Mouse (Mus musculus) limb, embryonic 13.5 days (tissue): Measurements from ENCODE around the gene Eapp. TPM values are rescaled to one million over a fixed set of nuclear protein-coding genes. Genes with fewer than 3 reads are reported as not detected.

Experiments used
- ATAC-seq: fragments of 200-750 bp; cut with Nextera tagmentation; 2 replicates; pipeline ENCODE4 v1.8.0; 2017; ENCODE audit warnings: low read depth, moderate number of reproducible peaks, moderate TSS enrichment; ENCODE audit not compliant: low FRiP score
- H3K27ac ChIP-seq: fragments of 300-500 bp; sonication (generic); 2 replicates; pipeline ENCODE4 v1.5.1; 2015; ENCODE audit warnings: inconsistent platforms, mild to moderate bottlenecking, moderate library complexity
- H3K27me3 ChIP-seq: fragments of 300-500 bp; sonication (generic); 2 replicates; pipeline ENCODE4 v1.6.1; 2015; ENCODE audit warnings: mild to moderate bottlenecking, inconsistent platforms
- H3K36me3 ChIP-seq: fragments of 300-500 bp; sonication (generic); 2 replicates; pipeline ENCODE4 v1.6.1; 2015; ENCODE audit warnings: inconsistent platforms, mild to moderate bottlenecking, moderate library complexity
- H3K4me1 ChIP-seq: fragments of 300-500 bp; sonication (generic); 2 replicates; pipeline ENCODE4 v1.6.1; 2015; ENCODE audit warnings: inconsistent platforms
- H3K4me2 ChIP-seq: fragments of 300-500 bp; sonication (generic); replicated peaks from 2 replicates; pipeline ENCODE4 v1.6.1; 2015; ENCODE audit warnings: inconsistent platforms, mild to moderate bottlenecking, moderate library complexity
- H3K4me3 ChIP-seq: fragments of 300-500 bp; sonication (generic); 2 replicates; pipeline ENCODE4 v1.5.1; 2015; ENCODE audit warnings: moderate library complexity, mild to moderate bottlenecking, inconsistent platforms
- H3K9ac ChIP-seq: fragments of 300-500 bp; sonication (generic); 2 replicates; pipeline ENCODE4 v1.6.1; 2015; ENCODE audit warnings: mild to moderate bottlenecking, inconsistent platforms
- H3K9me3 ChIP-seq: fragments of 300-500 bp; sonication (generic); 2 replicates; pipeline ENCODE4 v1.6.1; 2016; ENCODE audit warnings: inconsistent platforms
- WGBS: fragments of 180-500 bp; shearing (Covaris S2); methylation state at CpG from one replicate; pipeline ENCODE4 v1.1.7; 2015; 5-methylcytosine and 5-hydroxymethylcytosine counted together
- microRNA counts: library from miRNA; unstranded; fragments of <30 nt; microRNA quantifications from one replicate; lab custom pipeline; 2016
- microRNA-seq: library from miRNA; unstranded; fragments of <30 nt; microRNA quantifications from one replicate; pipeline ENCODE4, GENCODE M21; 2016
- polyA plus RNA-seq: library from polyadenylated mRNA; unstranded; fragments of >200 nt; fragmentation: Nextera tagmentation; extraction: Ambion mirVana; gene quantifications from 2 replicates; pipeline ENCODE4 v1.2.1, GENCODE M21; 2015

Eapp gene
- polyA plus RNA-seq, 1 experiment from 2014 or later: 79.7 TPM

DNA sequence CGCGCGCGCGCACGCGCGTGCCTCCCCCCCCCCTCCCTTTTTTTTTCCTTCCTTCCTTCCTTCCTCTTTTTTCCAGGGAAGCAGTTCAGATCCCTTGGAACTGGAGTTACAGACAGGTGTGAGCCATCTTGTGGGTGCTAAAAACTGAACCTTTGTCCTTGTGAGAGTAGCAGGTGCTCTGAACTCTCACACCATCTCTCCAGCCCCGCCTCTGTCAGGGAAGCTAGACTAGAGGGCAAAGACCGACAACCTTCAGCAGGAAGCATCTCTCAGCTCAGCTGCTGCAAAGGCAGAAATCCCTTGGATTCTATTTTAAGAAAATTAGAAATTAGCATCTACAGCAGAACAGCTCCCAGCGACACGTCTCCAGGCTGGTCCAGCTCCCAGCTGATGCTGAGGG is 43.4 kb downstream of the Eapp start:
- peaks cover 30% of the 10 kb centered on the region for H3K36me3 ChIP-seq
- no peaks in the 10 kb centered on the region for H3K27me3 ChIP-seq
- no peak overlapping the region for H3K4me2 ChIP-seq
- ATAC-seq: no peak
- 85% methylated on average over 12 of the region's 12 CpGs for WGBS
- H3K27ac ChIP-seq: no peak overlapping the region
- no peaks in the 10 kb centered on the region for H3K9me3 ChIP-seq
- H3K4me3 ChIP-seq: no peak overlapping the region
- peaks cover 19% of the 10 kb centered on the region for H3K4me1 ChIP-seq
- no peak overlapping the region for H3K9ac ChIP-seq

DNA sequence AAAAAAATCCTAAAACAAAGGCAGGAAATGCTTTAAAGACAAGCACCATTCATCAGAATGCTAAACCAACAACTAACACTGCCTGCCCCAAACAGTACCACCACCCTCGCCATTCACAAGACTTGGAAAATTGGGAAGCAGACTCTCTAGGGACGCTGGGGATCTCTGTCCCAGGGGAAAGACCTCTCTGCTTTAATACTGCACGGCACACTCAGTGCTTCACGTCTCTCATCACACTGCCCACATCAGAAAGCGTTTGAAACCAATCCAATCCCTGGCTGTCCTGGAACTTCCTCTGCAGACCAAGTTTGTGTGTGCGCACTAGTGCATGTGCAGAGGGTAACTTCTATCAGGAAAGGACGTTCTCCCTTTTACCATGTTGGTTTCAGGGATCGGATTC is 43.9 kb downstream of the Eapp start:
- no peak overlapping the region for H3K4me2 ChIP-seq
- H3K9me3 ChIP-seq: no peaks in the 10 kb centered on the region
- H3K27me3 ChIP-seq: no peaks in the 10 kb centered on the region
- 76% methylated on average over 8 of the region's 8 CpGs for WGBS
- peaks cover 15% of the 10 kb centered on the region for H3K4me1 ChIP-seq
- no peak overlapping the region for H3K4me3 ChIP-seq
- peaks cover 35% of the 10 kb centered on the region for H3K36me3 ChIP-seq
- H3K27ac ChIP-seq: no peak overlapping the region
- H3K9ac ChIP-seq: no peak overlapping the region
- no peak for ATAC-seq

DNA sequence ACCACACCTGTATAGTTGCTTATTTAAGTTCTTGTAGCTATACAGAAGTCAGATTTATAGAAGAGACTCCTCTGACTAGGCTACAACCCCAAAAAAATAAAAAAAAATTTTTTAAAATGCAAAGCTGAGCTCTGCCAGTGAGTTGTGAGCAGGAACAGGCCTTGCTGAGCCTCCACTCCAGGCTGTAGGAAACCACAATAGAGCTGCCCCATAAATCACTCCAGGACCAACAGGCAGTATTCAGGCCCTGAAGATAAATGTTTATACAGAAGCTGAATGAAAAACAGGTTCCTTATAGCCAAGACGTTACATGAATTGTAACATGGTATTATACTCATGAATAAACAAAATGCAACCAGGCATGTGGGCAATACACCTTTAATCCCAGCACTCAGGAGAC is 44.5 kb downstream of the Eapp start:
- no peak for ATAC-seq
- H3K4me3 ChIP-seq: no peak overlapping the region
- no peak overlapping the region for H3K9ac ChIP-seq
- no peaks in the 10 kb centered on the region for H3K9me3 ChIP-seq
- peaks cover 41% of the 10 kb centered on the region for H3K36me3 ChIP-seq
- WGBS: 45% methylated on average over 1 of the region's 1 CpGs
- no peak overlapping the region for H3K4me2 ChIP-seq
- no peak overlapping the region for H3K27ac ChIP-seq
- peaks cover 14% of the 10 kb centered on the region for H3K4me1 ChIP-seq
- H3K27me3 ChIP-seq: no peaks in the 10 kb centered on the region

DNA sequence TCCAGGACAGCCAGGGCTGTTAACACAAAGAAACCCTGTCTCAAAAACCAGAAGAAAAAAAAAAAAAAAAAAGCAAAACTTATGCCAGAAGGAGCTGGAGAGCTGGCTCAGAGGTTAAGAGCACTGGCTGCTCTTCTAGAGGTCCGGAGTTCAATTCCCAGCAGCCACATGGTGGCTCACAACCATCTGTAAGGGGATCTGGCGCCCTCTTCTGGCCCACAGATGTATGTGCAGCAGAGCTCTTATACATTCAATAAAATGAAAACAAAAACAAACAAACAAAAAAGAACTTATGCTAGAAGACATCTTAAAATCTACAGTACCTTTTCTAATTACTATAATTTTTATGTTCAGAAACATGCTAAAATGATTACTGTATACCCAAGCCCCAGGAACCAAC is 50.8 kb downstream of the Eapp start:
- Histone ChIP-seq H3K27ac (no peak overlapping the region), H3K9me3 (peaks cover 6% of the 10 kb centered on the region; the same call in 1 of the 2 replicates), H3K27me3 (no peaks in the 10 kb centered on the region), H3K9ac (no peak overlapping the region), H3K36me3 (peaks cover 46% of the 10 kb centered on the region), H3K4me3 (no peak overlapping the region), H3K4me1 (no peaks in the 10 kb centered on the region), H3K4me2 (no peak overlapping the region)
- no peak for ATAC-seq
- 80% methylated on average over 2 of the region's 2 CpGs for WGBS

DNA sequence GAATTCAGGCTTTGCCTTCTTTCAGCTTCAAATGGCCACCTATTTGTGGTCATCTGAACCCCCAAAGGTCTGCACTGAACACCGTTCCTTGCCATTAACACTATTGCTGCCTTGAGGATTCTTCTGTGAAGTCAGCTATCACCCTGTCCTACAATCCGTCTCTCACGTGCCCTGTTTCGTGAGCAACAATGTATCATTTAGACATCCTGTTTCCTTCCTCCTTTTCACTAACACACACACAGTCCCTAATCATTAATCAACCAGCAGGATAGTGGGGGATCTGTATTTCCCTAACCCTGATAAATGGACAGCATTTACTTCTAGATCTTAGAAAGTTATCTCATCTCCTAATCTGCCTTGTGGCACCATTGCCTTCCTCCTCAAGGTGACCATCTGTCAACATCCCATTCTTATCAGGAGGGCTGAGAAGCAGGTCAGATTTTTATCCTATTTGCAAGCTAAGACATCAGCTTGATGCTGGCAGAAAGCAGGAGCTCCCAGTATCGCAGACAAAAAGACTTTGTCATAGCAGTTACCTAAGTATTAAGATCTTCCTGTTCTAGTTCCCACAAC is 52.3 kb downstream of the Eapp start:
- no peak overlapping the region for H3K4me2 ChIP-seq
- no peak for ATAC-seq
- no peaks in the 10 kb centered on the region for H3K27me3 ChIP-seq
- H3K9me3 ChIP-seq: peaks cover 6% of the 10 kb centered on the region; the same call in 1 of the 2 replicates
- no peak overlapping the region for H3K27ac ChIP-seq
- H3K4me1 ChIP-seq: no peaks in the 10 kb centered on the region
- WGBS: 72% methylated on average over 5 of the region's 5 CpGs
- no peak overlapping the region for H3K4me3 ChIP-seq
- H3K9ac ChIP-seq: no peak overlapping the region
- H3K36me3 ChIP-seq: peaks cover 34% of the 10 kb centered on the region

DNA sequence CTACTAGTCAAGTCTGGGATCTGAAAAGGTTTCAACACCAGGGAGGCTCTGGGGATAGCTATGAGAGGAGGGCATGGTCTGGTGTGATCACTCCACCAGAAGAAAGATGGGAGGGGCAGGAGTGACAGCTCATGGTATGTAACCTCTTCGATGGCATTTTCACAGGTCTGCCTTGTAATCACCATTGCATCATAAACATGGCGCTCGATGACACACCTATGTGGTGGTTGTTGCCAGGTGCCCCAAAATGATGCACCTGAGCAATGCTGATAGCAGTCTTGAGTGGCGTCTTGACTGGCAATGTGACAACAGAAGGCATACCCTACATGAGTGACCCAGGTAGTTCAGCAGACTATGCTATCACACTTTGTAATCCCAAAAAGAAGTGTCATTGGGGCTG is 54.3 kb downstream of the Eapp start:
- Histone ChIP-seq H3K4me1 (no peaks in the 10 kb centered on the region), H3K27me3 (no peaks in the 10 kb centered on the region), H3K9ac (no peak overlapping the region), H3K9me3 (peaks cover 6% of the 10 kb centered on the region; the same call in 1 of the 2 replicates), H3K4me2 (no peak overlapping the region), H3K4me3 (no peak overlapping the region), H3K27ac (no peak overlapping the region), H3K36me3 (peaks cover 14% of the 10 kb centered on the region)
- WGBS: 99% methylated on average over 4 of the region's 4 CpGs
- ATAC-seq: no peak

DNA sequence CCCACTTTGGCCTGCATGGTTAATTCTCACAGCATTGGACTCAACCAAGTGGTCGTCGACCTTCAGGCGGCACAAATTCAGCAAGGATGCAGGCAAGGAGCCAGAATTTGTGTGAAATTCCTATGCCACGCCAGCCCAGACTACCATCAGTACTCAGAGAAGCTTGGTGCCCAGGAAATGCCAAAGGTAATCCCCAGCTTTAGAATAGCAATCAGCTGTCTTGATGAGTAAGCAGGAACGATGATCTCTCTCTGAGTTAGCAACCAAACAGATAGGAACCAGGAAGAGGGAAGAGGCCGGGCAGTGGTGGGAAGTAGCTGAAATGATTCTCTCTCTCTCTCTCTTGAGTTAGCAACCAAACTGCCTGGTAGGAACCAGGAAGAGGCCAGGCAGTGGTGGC is 55.4 kb downstream of the Eapp start:
- peaks cover 6% of the 10 kb centered on the region for H3K36me3 ChIP-seq
- H3K9ac ChIP-seq: no peak overlapping the region
- 90% methylated on average over 6 of the region's 6 CpGs for WGBS
- no peak overlapping the region for H3K4me2 ChIP-seq
- no peaks in the 10 kb centered on the region for H3K27me3 ChIP-seq
- no peak for ATAC-seq
- peaks cover 6% of the 10 kb centered on the region; the same call in 1 of the 2 replicates for H3K9me3 ChIP-seq
- no peaks in the 10 kb centered on the region for H3K4me1 ChIP-seq
- no peak overlapping the region for H3K27ac ChIP-seq
- no peak overlapping the region for H3K4me3 ChIP-seq

DNA sequence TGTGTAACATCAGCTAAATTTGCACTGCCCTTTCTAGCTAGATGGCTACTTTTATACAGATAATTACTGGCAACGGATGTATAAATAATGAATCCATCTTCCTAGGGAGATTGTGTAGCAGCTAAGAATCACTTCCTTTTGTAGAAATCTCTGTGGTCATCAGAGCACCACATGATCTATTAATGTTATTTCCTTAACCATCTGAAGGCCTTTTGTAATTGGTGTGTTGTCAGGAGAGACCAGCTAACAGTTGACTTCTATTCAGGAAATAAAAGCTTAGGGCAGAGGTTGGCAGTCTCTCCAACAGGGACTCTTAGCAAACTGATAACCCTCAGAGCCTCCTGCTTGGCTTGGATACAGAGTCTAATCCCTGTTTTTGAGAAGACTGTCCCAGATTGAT is 58.7 kb downstream of the Eapp start:
- H3K4me3 ChIP-seq: no peak overlapping the region
- no peak for ATAC-seq
- 89% methylated on average over 1 of the region's 1 CpGs for WGBS

DNA sequence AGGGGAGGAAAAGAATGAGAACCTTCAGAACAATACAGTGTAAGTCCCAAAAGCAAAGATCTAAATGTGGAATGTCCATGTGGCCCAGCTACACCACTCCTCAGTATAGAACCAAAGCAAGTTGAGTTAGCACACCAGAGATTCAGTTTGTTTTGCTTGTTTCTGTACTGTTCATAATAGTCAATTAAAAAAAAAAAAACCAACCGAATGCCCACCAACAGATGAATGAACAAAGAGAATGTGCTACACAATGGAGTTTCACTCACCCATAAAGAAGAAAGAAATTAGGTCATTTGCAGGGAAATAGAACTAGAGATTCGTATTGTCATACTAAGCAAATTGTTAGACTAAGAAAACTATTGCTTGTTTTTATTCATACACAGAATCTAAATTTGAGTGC is 63.6 kb downstream of the Eapp start:
- H3K9ac ChIP-seq: no peak overlapping the region
- no peaks in the 10 kb centered on the region for H3K36me3 ChIP-seq
- no peak overlapping the region for H3K4me2 ChIP-seq
- 0 out of 2 replicates have a peak, but pooled peaks cover 4% of the 10 kb centered on the region for H3K9me3 ChIP-seq
- no peak overlapping the region for H3K27ac ChIP-seq
- ATAC-seq: no peak
- 91% methylated on average over 2 of the region's 2 CpGs for WGBS
- no peak overlapping the region for H3K4me3 ChIP-seq
- H3K27me3 ChIP-seq: no peaks in the 10 kb centered on the region
- no peaks in the 10 kb centered on the region for H3K4me1 ChIP-seq

More for the DNA sequence above, 58.7 kb downstream of the Eapp start:
- no peak overlapping the region for H3K9ac ChIP-seq
- H3K27me3 ChIP-seq: no peaks in the 10 kb centered on the region
- H3K9me3 ChIP-seq: 0 out of 2 replicates have a peak, but pooled peaks cover 3% of the 10 kb centered on the region
- H3K27ac ChIP-seq: no peak overlapping the region
- no peaks in the 10 kb centered on the region for H3K4me1 ChIP-seq
- 0 out of 2 replicates have a peak, but pooled peaks cover 1% of the 10 kb centered on the region for H3K36me3 ChIP-seq
- no peak overlapping the region for H3K4me2 ChIP-seq

DNA sequence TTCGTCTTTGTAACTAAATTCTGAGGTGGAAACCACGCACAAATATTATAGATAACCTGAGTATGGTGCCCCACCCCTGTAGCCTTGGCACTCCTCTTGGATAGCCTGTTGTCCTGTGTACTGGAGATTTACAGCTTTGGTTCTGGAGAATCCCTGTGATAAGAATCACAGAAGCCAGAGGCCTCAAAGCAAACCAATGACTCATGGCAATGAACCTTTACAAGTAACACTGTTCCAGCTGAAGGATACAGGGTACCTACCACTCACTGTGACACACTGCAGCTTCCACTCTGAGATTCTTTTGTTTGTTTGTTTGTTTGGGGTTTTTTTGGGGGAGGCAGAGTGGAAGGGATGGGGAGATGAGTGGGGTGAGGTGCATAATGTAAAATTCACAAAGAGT is 73.8 kb downstream of the Eapp start:
- H3K27me3 ChIP-seq: no peaks in the 10 kb centered on the region
- H3K9ac ChIP-seq: no peak overlapping the region
- H3K4me3 ChIP-seq: no peak overlapping the region
- H3K4me1 ChIP-seq: peaks cover 3% of the 10 kb centered on the region; the same call in 1 of the 2 replicates
- 96% methylated on average over 2 of the region's 2 CpGs for whole genome bisulfite sequencing
- no peak for ATAC-seq
- H3K27ac ChIP-seq: no peak overlapping the region
- no peaks in the 10 kb centered on the region for H3K36me3 ChIP-seq
- H3K4me2 ChIP-seq: no peak overlapping the region
- H3K9me3 ChIP-seq: peaks cover 5% of the 10 kb centered on the region; the same call in 1 of the 2 replicates

MicroRNAs within 50 kb of the gene (microRNA counts, 519-probe panel; counts per million panel counts)
- microRNA mmu-miR-1892 (lab: Ali Mortazavi, UCI): not detected

Small RNA genes lying within 50 kb of the gene (microRNA-seq; reads per million reads assigned to microRNA genes)
- gene Mir1892: not detected

Other genes starting within 250 kb of the Eapp start
- gene Sptssa, start 39.3 kb downstream of the Eapp start, polyA plus RNA-seq: 219 and 235 TPM in 2 replicates
- gene Snx6, start 99.8 kb upstream of the Eapp start, polyA plus RNA-seq: 194 and 208 TPM in 2 replicates
- gene Cfl2, start 167.0 kb upstream of the Eapp start, polyA plus RNA-seq: 184 and 187 TPM in 2 replicates